Mouse (Mus musculus) midbrain, embryonic 11.5 days (tissue): Measurements from ENCODE around the gene Ccdc32. TPM values are rescaled to one million over a fixed set of nuclear protein-coding genes. Genes with fewer than 3 reads are reported as not detected.
"Not testable (repeated sequence)": the region's sequence is repeated elsewhere in the genome, so short reads cannot be mapped to it uniquely, and the experiment has no call there.

Experiments
- ATAC-seq: fragments of 200-750 bp; cut with Nextera tagmentation; 2 replicates; pipeline ENCODE4 v1.8.0; 2017; ENCODE audit warnings: moderate TSS enrichment, moderate library complexity; ENCODE audit not compliant: low FRiP score
- DNase-seq: peaks from one replicate; pipeline ENCODE4 v3.0.0; 2015; ENCODE audit warnings: low spot score; ENCODE audit errors: missing footprints
- H3K27ac ChIP-seq: fragments of 300-500 bp; sonication (generic); 2 replicates; pipeline ENCODE4 v1.5.1; 2014; ENCODE audit warnings: low read depth, low read length
- H3K27me3 ChIP-seq: fragments of 300-500 bp; sonication (generic); 2 replicates; pipeline ENCODE4 v1.6.1; 2014; ENCODE audit warnings: mild to moderate bottlenecking, low read length, moderate library complexity, mixed read lengths; ENCODE audit not compliant: control insufficient read depth, insufficient read depth
- H3K36me3 ChIP-seq: fragments of 300-500 bp; sonication (generic); 2 replicates; pipeline ENCODE4 v1.6.1; 2014; ENCODE audit warnings: mild to moderate bottlenecking, low read length, moderate library complexity, mixed read lengths; ENCODE audit not compliant: control insufficient read depth, insufficient read depth
- H3K4me1 ChIP-seq: fragments of 300-500 bp; sonication (generic); 2 replicates; pipeline ENCODE4 v1.6.1; 2014; ENCODE audit warnings: low read length; ENCODE audit not compliant: control insufficient read depth, insufficient read depth
- H3K4me2 ChIP-seq: fragments of 300-500 bp; sonication (generic); 2 replicates; pipeline ENCODE4 v1.6.1; 2014; ENCODE audit warnings: mild to moderate bottlenecking, moderate library complexity
- H3K4me3 ChIP-seq: fragments of 300-500 bp; sonication (generic); 2 replicates; pipeline ENCODE4 v1.5.1; 2014; ENCODE audit warnings: low read depth, low read length
- H3K9ac ChIP-seq: fragments of 300-500 bp; sonication (generic); 2 replicates; pipeline ENCODE4 v1.6.1; 2014; ENCODE audit warnings: low read length
- H3K9me3 ChIP-seq: fragments of 300-500 bp; sonication (generic); 2 replicates; pipeline ENCODE4 v1.6.1; 2016; ENCODE audit warnings: low read length; ENCODE audit not compliant: control insufficient read depth
- WGBS: fragments of 180-500 bp; shearing (Covaris S2); extraction: QIAGEN DNeasy Blood & Tissue Kit; methylation state at CpG from one replicate; pipeline ENCODE4 v1.1.7; 2014; 5-methylcytosine and 5-hydroxymethylcytosine counted together
- polyA plus RNA-seq: library from polyadenylated mRNA; unstranded; fragments of >200 nt; fragmentation: Nextera tagmentation; extraction: Ambion mirVana; gene quantifications from 2 replicates; pipeline ENCODE4 v1.2.1, GENCODE M21; 2014

Ccdc32 gene
- polyA plus RNA-seq, 1 experiment from 2014 or later: 25.0 TPM

- DNase-seq (peak; percentile 86), ATAC-seq (peak; percentile 57)
- Histone ChIP-seq H3K36me3 (peaks cover 14% of the 10 kb centered on the region; the same call in 1 of the 2 replicates), H3K9ac (no peak overlapping the region; the same call in 1 of the 2 replicates), H3K4me1 (0 out of 2 replicates have a peak, but pooled peaks cover 3% of the 10 kb centered on the region), H3K4me3 (no peak overlapping the region), H3K4me2 (no peak overlapping the region), H3K27me3 (no peaks in the 10 kb centered on the region), H3K9me3 (no peaks in the 10 kb centered on the region), H3K27ac (peak overlapping the region; percentile 25; the same call in 1 of the 2 replicates)
- 66% methylated on average over 22 of the region's 22 CpGs for WGBS
Observed at GRCm38 (mm10) chr2:119018391-119019122, 10.6 kb downstream of the Ccdc32 start.

- Histone ChIP-seq H3K27ac (no peak overlapping the region), H3K9ac (no peak overlapping the region), H3K27me3 (no peaks in the 10 kb centered on the region), H3K4me1 (0 out of 2 replicates have a peak, but pooled peaks cover 3% of the 10 kb centered on the region), H3K36me3 (peaks cover 14% of the 10 kb centered on the region; the same call in 1 of the 2 replicates), H3K4me3 (no peak overlapping the region), H3K9me3 (no peaks in the 10 kb centered on the region), H3K4me2 (no peak overlapping the region)
- peak; percentile 75 for DNase-seq
- ATAC-seq: no peak
- 95% methylated on average over 3 of the region's 3 CpGs for WGBS
Observed at GRCm38 (mm10) chr2:119017647-119018046, 11.5 kb downstream of the Ccdc32 start.

DNA sequence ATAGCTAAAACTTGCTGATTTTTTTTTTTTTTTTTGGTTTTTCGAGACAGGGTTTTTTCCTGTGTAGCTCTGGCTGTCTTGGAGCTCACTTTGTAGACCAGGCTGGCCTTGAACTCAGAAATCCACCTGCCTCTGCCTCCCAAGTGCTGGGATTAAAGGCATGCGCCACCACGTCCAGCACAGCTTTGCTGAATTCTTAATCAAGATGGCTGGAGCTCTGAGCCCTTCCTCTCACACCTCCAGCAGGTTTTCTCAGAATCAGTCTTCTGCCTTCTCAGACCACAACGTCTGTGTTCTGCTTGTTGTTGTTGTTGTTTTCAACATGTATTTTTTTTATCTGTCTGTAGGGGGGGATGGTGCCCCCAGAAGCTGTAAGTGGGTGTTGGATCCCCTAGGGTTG is 12.9 kb downstream of the Ccdc32 start:
- not testable (repeated sequence) for H3K27ac ChIP-seq, H3K9me3 ChIP-seq, H3K4me2 ChIP-seq, H3K9ac ChIP-seq, ATAC-seq, H3K36me3 ChIP-seq, H3K4me1 ChIP-seq, H3K27me3 ChIP-seq, H3K4me3 ChIP-seq
- DNase-seq: peak; percentile 10
- 85% methylated on average over 4 of the region's 4 CpGs for whole genome bisulfite sequencing

- Histone ChIP-seq H3K9ac (no peak overlapping the region), H3K4me1 (0 out of 2 replicates have a peak, but pooled peaks cover 3% of the 10 kb centered on the region), H3K27ac (no peak overlapping the region), H3K27me3 (no peaks in the 10 kb centered on the region), H3K36me3 (peaks cover 4% of the 10 kb centered on the region; the same call in 1 of the 2 replicates), H3K4me2 (no peak overlapping the region), H3K9me3 (no peaks in the 10 kb centered on the region), H3K4me3 (no peak overlapping the region)
- no peak for ATAC-seq
- 83% methylated on average over 12 of the region's 12 CpGs for WGBS
- peak; percentile 66 for DNase-seq
Observed at GRCm38 (mm10) chr2:119015604-119016180, 13.5 kb downstream of the Ccdc32 start.

DNA sequence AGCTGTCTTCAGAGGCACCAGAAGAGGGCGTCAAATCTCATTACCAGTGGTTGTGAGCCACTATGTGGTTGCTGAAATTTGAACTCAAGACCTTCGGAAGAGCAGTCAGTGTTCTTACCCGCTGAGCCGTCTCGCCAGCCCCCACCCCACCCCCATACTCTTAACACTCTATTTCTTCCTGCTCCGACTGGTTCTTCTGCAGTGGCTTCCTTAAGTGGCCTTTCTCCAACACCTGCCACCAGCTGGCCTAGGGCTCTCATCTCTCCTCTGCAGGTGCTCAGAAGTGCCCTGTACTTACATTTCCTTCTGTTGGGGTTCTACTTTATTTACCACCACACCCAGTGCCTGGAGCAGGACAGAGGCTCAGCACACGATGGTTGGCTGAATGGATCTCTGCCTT is 14.2 kb downstream of the Ccdc32 start:
- WGBS: 83% methylated on average over 7 of the region's 7 CpGs
- no peak overlapping the region for H3K4me2 ChIP-seq
- peaks cover 4% of the 10 kb centered on the region; the same call in 1 of the 2 replicates for H3K36me3 ChIP-seq
- H3K4me1 ChIP-seq: 0 out of 2 replicates have a peak, but pooled peaks cover 3% of the 10 kb centered on the region
- H3K27ac ChIP-seq: no peak overlapping the region
- no peak for DNase-seq
- no peak for ATAC-seq
- no peak overlapping the region for H3K9ac ChIP-seq
- no peaks in the 10 kb centered on the region for H3K9me3 ChIP-seq
- no peaks in the 10 kb centered on the region for H3K27me3 ChIP-seq
- H3K4me3 ChIP-seq: no peak overlapping the region

DNA sequence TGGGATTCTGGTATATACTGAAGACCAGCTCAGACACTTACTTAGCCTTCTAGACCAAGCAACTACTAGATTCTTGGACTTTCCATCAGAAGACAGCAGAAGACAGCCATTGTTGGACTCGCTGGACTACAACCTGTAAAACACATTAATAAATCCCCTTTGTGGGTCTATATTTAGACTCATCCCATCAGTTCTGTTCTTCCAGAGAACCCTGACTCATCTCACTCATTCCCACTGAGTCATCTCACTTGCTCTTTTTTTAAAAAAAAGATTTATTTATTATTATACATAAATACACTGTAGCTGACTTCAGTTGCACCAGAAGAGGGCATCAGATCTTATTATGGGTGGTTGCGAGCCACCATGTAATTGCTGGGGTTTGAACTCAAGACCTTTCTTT is 19.8 kb downstream of the Ccdc32 start:
- no peaks in the 10 kb centered on the region for H3K27me3 ChIP-seq
- no peak overlapping the region for H3K9ac ChIP-seq
- DNase-seq (no peak), ATAC-seq (no peak)
- H3K36me3 ChIP-seq: no peaks in the 10 kb centered on the region
- no peak overlapping the region for H3K4me3 ChIP-seq
- no peak overlapping the region for H3K4me2 ChIP-seq
- WGBS: 89% methylated on average over 2 of the region's 2 CpGs
- no peak overlapping the region for H3K27ac ChIP-seq
- no peaks in the 10 kb centered on the region for H3K9me3 ChIP-seq
- H3K4me1 ChIP-seq: no peaks in the 10 kb centered on the region

DNA sequence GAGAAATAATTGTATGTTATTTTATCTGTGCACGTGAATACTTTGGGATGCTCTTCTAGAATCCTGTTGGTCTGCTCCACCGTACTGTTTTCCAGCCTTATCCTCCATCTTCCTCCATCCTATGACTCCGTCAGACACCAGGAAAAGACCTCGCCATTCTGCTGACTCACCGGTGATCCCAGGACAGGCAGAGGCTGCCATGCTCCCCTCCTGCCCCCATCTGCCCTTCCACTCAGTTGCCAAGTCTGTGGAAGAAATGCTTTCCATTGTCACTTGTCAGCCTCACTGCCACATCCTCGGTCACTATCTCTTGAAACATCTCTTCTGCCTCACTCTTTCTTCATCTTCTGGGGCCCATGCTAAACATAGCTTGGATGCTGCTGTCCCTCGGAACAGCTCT is 22.3 kb downstream of the Ccdc32 start:
- WGBS: 85% methylated on average over 7 of the region's 7 CpGs
- DNase-seq: peak; percentile 8
- Histone ChIP-seq H3K27me3 (no peaks in the 10 kb centered on the region), H3K36me3 (no peaks in the 10 kb centered on the region), H3K27ac (no peak overlapping the region), H3K9me3 (no peaks in the 10 kb centered on the region), H3K9ac (no peak overlapping the region), H3K4me1 (no peaks in the 10 kb centered on the region), H3K4me2 (no peak overlapping the region), H3K4me3 (no peak overlapping the region)
- no peak for ATAC-seq

DNA sequence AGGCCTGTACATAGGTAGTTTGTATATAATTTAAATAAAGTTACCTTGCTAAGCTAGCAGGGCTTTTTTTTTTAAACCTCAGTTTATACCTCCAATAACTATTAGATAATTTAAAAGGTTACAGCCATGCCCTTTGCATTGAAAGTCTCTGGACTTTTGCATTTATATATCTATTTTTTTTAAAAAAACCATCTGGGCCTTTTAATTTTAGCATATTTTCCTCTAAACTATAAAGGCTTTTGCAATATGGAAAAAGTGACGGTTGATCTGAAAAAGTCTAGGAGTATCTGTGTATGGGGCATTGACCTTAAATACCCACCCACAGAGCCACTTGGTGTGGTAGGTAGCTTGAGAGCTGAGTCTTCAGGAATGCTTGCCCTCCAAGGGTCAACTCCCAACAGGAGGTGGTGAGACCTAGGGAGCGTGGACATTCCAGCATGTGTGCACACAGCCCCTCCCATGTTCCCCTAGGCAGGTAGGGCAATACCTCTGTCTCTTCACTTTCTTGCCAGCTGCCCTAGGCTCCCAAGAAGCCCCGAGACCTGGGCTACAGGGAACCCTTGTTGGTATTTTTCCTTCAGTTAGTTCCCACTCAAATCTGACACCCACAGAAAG is 30.1 kb downstream of the Ccdc32 start:
- H3K4me1 ChIP-seq: peaks cover 8% of the 10 kb centered on the region
- no peaks in the 10 kb centered on the region for H3K36me3 ChIP-seq
- H3K4me3 ChIP-seq: no peak overlapping the region
- no peak for DNase-seq
- H3K9ac ChIP-seq: no peak overlapping the region
- WGBS: 50% methylated on average over 3 of the region's 3 CpGs
- H3K27me3 ChIP-seq: no peaks in the 10 kb centered on the region
- no peaks in the 10 kb centered on the region for H3K9me3 ChIP-seq
- no peak overlapping the region for H3K27ac ChIP-seq
- ATAC-seq: no peak
- H3K4me2 ChIP-seq: no peak overlapping the region
